Mouse (Mus musculus) kidney, postnatal 25 days (tissue): ENCODE results near the gene Mrpl54.

Experiments
- DNase-seq, 2 experiments: peaks; one replicate each; pipeline ENCODE4 v3.0.0; 2021; ENCODE audit warnings: mixed read lengths in 2 of 2

Mrpl54 gene

GRCm38 (mm10) chr10:81266211-81267105 lies at the start of gene Mrpl54, which contains the start of gene Apba3:
Mrpl54 (minus strand) TSS chr10:81266934.
Apba3 (plus strand) TSS chr10:81266960.
- DNase-seq = peak; percentile 97 to 98

DNA sequence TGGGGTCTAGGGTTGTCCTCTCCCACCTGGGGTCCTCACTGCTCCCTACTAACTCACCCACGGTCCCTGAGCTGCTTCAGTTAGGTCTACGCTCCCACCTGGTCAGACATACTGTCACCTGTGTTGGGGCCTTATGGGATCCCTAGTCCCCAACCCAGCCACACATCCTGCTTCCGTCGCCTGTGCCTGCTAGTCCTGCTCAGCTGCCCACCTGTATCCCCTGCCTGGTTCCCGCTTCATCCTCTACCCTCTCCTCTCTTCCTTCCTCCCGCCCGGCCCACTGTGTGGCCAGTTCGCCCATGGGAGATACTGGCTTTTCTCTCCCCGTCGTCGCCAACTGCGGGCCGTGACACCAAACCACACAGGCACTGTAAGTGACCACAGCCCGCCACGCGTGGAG lies 48.9 kb upstream of the Mrpl54 start:
- no peak for DNase-seq

- DNase-seq = no peak
Measured at GRCm38 (mm10) chr10:81314201-81314600, 47.5 kb upstream of the Mrpl54 start.

DNA sequence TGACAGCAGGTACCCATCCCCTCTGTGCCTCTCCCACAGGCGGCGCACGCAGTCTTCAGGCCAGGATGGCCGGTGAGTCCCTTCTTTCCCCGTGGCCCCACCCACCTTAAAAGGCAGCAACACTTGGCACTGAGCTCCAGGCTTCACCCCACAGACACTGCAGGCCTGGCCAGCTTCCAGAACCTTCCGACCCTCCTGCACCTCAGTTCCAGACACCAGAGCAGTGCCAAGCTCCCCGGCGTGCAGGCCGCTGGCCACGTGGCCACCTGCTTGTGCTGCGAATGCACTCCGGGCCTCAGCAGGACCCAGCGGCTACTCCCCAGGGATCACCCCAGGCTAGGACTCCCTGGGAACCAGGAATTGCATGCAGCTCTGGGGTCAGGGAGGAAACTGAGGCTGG lies 46.8 kb upstream of the Mrpl54 start:
- DNase-seq = peak in 1 of 2 experiments; percentile 46

DNA sequence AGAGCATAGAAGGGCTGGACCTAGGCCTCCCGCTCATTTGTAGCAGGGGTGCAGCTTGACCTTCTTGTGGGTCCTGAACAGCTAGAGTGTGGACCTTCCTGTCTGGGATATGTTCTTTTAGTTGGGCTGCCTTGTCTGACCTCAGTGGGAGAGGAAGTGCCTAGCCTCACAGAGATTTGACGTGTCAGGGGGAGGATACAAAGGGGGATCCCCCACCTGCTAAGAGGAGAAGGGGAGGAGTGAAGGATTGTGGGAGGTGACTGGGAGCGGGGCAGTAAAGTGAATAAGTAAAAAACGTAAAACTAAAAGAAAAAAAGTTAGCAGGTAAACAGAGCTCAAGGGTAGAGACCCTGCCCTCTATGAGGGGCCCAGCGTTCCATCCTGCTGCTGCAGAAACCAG lies 42.8 kb upstream of the Mrpl54 start:
- no peak for DNase-seq

- no peak for DNase-seq
Measured at GRCm38 (mm10) chr10:81306837-81307682, 40.3 kb upstream of the Mrpl54 start.

GRCm38 (mm10) chr10:81306173-81306668 lies 39.5 kb upstream of the Mrpl54 start:
- no peak for DNase-seq

- DNase-seq = no peak
Measured at GRCm38 (mm10) chr10:81305663-81306062, 38.9 kb upstream of the Mrpl54 start.

- peak in 1 of 2 experiments; percentile 54 for DNase-seq
Measured at GRCm38 (mm10) chr10:81304597-81305238, 38.0 kb upstream of the Mrpl54 start.

DNA sequence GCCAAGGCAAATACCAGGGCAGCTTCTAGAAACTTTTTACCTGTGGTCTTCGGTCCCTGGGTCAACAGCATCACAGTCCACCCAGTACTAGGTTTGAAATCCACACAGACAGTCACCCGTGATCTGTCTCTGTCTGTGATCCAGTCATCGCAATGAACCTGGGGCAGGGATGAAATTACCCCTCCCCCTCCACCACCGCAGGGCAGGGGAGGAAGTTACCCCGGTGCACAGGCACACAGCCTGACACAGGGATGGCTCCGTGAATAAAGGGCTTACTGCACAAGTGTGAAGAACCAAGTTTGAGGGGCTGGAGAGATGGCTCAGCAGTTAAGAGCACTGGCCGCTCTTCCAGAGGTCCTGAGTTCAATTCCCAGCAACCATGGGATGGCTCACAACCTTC lies 37.0 kb upstream of the Mrpl54 start:
- no peak for DNase-seq

DNA sequence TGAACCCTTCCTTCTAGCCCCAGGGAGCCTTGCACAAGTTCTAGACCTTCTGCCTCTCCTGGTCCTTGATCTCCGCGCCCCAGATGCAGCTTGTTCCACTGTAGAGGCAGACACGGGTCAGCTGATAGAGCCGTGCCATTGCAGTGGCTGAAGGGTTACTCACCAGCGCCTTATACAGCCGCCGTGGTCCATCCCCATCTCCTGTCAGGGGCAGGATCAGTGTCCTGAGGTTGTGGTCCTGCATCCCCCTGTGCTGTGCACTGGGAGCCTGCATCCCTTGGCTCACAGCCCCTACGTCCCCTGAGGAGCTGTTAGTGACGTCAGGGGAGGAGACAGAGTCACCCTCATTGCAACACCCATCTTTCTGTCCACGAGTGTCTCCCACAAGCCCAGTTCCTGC lies 36.5 kb upstream of the Mrpl54 start:
- peak in 1 of 2 experiments; percentile 42 for DNase-seq

- peak; percentile 47 to 64 for DNase-seq
Measured at GRCm38 (mm10) chr10:81302781-81303218, 36.1 kb upstream of the Mrpl54 start.

DNA sequence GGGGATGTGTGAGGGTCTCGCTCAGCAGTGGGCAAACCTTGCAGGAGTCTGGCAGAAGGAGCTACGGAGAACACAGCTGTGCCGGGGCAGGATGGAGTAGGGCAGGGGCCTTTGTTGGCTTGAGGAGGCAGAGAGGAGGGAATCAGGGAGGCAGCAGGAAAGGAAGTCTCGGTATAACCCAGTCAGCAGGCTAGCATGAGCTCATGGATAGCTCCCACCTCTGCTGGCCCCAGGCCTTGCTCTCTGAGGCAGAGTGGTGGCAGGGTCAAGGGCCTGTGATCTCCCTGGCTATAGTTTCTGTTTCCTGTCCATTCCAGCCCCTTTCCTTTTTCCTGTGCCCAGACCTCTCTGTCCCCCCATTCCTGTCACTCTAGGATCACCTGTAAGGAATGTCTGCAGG lies 35.6 kb upstream of the Mrpl54 start:
- no peak for DNase-seq

GRCm38 (mm10) chr10:81301321-81301720 lies 34.6 kb upstream of the Mrpl54 start:
- DNase-seq = no peak

DNA sequence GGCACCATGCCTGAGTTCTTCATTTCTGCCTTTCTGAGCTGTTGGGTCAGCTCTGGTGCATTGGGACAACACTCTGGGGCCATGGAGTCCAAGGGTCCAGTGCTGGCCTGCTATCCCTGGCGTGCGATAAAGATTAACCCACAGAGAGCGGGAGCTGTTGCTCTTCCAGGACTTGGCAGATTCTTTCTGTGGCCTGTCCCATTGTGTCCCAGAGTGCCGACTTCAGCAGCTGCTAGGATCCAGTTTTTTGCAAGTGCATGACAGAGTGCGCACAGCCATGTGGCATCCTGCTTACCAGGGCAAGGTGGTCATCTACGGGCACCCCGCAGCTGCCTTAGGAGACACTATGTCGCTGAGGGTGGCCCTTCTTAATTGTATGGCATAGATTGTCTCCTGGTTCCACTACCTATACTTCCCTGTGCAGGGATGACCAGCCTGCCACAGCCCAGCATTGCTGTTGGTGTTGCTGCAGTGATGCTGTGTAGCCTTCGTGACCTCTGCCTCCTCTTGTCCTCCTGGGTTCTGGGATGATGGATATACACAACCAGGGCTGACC lies 33.7 kb upstream of the Mrpl54 start:
- DNase-seq = peak; percentile 69 to 90

DNA sequence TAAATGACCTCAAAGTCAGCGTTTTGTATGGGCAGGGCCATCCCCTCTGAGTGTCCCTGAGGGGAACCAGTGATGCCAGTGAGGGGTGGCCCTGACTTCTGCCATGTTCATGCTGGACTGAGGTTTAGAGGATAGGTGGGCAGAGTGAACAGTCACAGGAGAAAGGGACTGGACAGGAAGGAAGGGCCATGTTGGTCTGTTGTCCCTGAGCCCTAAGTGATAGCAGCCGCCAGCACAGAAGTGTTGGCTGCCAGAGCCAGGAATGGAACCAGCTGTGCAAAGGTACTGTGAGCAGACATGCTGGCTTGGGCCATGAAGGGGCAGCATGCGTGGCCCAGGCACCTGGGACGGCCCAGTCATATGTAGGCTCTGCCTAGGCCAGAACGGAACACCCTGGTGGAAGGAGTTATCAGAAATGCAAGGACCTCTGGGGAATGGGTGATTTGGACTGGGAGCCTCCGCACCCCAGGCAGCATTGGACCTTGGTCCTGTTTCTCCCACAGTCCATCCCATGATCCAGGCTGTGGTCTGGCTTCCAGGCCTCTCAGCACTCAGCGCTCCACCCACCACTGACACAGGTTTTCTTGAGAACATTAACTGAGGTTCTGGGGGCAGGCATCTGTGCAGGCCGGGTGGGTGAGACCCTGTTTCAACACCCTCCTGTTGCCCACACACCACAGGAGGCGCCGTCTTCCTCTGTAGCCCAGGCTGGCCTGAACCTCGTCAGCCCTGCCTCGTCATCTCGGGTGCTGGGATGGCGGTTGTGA lies 33.0 kb upstream of the Mrpl54 start:
- peak; percentile 76 to 90 for DNase-seq

- peak in 1 of 2 experiments; percentile 46 for DNase-seq
Measured at GRCm38 (mm10) chr10:81298369-81299100, 31.8 kb upstream of the Mrpl54 start.

DNA sequence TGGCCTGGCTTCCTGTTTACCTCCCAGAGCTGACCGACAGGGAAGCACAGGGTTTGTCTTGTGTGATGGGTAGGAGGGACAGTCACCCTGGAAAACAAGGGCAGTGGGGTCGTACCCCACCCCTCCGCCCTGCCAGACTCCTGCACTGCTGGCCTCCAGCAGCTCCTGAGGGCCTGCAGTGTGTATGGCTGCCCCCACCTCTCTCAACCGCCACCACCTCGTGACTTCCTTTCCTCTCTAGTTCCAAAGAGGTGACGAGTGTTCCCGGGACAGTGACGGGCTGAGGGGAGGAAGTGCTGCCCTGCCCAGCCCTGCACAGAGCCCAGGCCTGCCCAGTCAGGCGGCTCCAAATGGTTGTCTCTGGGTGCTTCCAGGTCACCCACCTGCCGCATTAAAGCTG lies 31.1 kb upstream of the Mrpl54 start:
- peak; percentile 68 to 90 for DNase-seq

- DNase-seq = no peak
Measured at GRCm38 (mm10) chr10:81297246-81297645, 30.5 kb upstream of the Mrpl54 start.

DNA sequence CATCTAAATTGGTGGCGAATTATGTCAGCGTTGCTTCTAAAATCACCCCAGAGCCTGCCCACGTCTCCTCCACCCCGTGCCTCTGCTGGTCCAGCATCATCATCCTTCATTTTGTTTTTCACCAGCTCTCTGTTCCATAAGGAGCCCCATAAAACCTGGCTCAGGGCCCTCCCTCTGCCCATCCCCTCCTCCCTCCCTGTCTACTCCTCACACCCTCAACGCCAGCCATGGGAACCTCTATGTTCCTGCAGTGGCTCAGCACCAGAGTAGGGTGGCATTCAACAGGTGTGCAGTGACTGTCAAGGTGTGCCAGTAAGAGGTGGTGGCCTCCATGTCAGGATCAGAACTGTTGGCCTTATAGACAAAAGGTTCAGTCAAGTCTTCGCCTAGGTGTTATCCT lies 28.5 kb upstream of the Mrpl54 start:
- DNase-seq = no peak

- no peak for DNase-seq
Measured at GRCm38 (mm10) chr10:81294442-81294841, 27.7 kb upstream of the Mrpl54 start.
